Mouse (Mus musculus) forelimb bud, embryonic 11.5 days (tissue): ENCODE data around the gene C2cd2l.
"Not testable (repeated sequence)": the region's sequence is repeated elsewhere in the genome, so short reads cannot be mapped to it uniquely, and the experiment has no call there.

Experiments used
- DNase-seq: peaks from one replicate; pipeline ENCODE4 v3.0.0-alpha.2; 2012; ENCODE audit warnings: low read depth, low spot score

C2cd2l gene

GRCm38 (mm10) chr9:44313476-44314256 lies 6.4 kb downstream of the C2cd2l start:
- DNase-seq = no peak

- no peak for DNase-seq
Observed at GRCm38 (mm10) chr9:44311136-44312134, 8.7 kb downstream of the C2cd2l start.

GRCm38 (mm10) chr9:44310750-44311135 lies 9.3 kb downstream of the C2cd2l start:
- no peak for DNase-seq

- DNase-seq = no peak
Observed at GRCm38 (mm10) chr9:44309756-44310155, 10.3 kb downstream of the C2cd2l start.

GRCm38 (mm10) chr9:44307248-44307647 lies 12.8 kb downstream of the C2cd2l start:
- no peak for DNase-seq

- no peak for DNase-seq
Observed at GRCm38 (mm10) chr9:44306532-44306931, 13.6 kb downstream of the C2cd2l start.

- peak; percentile 99 for DNase-seq
Observed at GRCm38 (mm10) chr9:44305466-44306079, 14.5 kb downstream of the C2cd2l start, which contains the start of gene Hinfp. Hinfp (minus strand) TSS chr9:44305671.

- DNase-seq = not testable (repeated sequence)
Observed at GRCm38 (mm10) chr9:44300001-44300400, 20.1 kb downstream of the C2cd2l start.

GRCm38 (mm10) chr9:44292490-44292889 lies 27.6 kb downstream of the C2cd2l start:
- DNase-seq = no peak

- no peak for DNase-seq
Observed at GRCm38 (mm10) chr9:44288959-44289291, 31.2 kb downstream of the C2cd2l start.

GRCm38 (mm10) chr9:44288076-44288958 lies 31.8 kb downstream of the C2cd2l start, which contains the start of gene Abcg4:
Abcg4 (minus strand) TSS chr9:44288615.
- no peak for DNase-seq

GRCm38 (mm10) chr9:44287401-44288075 lies 32.5 kb downstream of the C2cd2l start:
- no peak for DNase-seq

- DNase-seq = no peak
Observed at GRCm38 (mm10) chr9:44287003-44287400, 33.1 kb downstream of the C2cd2l start.

- DNase-seq = no peak
Observed at GRCm38 (mm10) chr9:44286256-44286850, 33.7 kb downstream of the C2cd2l start.

GRCm38 (mm10) chr9:44283183-44283582 lies 36.9 kb downstream of the C2cd2l start:
- DNase-seq = no peak

- DNase-seq = no peak
Observed at GRCm38 (mm10) chr9:44269973-44270372, 50.1 kb downstream of the C2cd2l start.

- no peak for DNase-seq
Observed at GRCm38 (mm10) chr9:44269077-44269476, 51.0 kb downstream of the C2cd2l start.

- no peak for DNase-seq
Observed at GRCm38 (mm10) chr9:44268432-44268831, 51.7 kb downstream of the C2cd2l start, which contains the start of gene Nlrx1. Nlrx1 (minus strand) TSS chr9:44268599.

GRCm38 (mm10) chr9:44268027-44268360 lies 52.1 kb downstream of the C2cd2l start:
- peak; percentile 72 for DNase-seq
